In genomic region chr15:8459979-8460378, GRCm38 (mm10) we compare ENCODE assay signal across 29 mouse cellular contexts. TPM values are rescaled to one million over a fixed set of nuclear protein-coding genes. Genes with fewer than 3 reads are reported as not detected.
"Had no signal": no experiment of that assay in that cellular context is flagged by ENCODE, and none has a peak within 500 bp of the region (broad histone marks: within the 10 kb centered on the region; RNA-seq: fewer than 3 reads in every experiment).

No protein-coding gene starts in this region.

- ATAC-seq: hindbrain, embryonic 16.5 days; inflammation-experienced regulatory T-cells, adult 6 months; intestine, embryonic 15.5 days; intestine, postnatal 0 days; liver, embryonic 12.5 days had no signal

- DNase-seq: gastrocnemius, postnatal 14 days; gastrocnemius, postnatal 36 days; heart, adult 18-20 months; heart, postnatal 10 days; heart, postnatal 4 days; kidney, adult 2 months; kidney, adult 9 months; kidney, postnatal 14 days; kidney, postnatal 36 days; layer of hippocampus, adult 9-11 months; layer of hippocampus, postnatal 36 days; left cerebral cortex, postnatal 4 days had no signal

RNA-seq across cellular contexts. Expression of gene Gm2310, which starts 59.8 kb away (rescaled TPM):
- total RNA-seq: gastrocnemius, adult 18-20 months; gastrocnemius, adult 8-10 months; gastrocnemius, postnatal 14 days; gastrocnemius, postnatal 36 days; heart, adult 18-20 months; heart, adult 8-10 months; heart, postnatal 10 days; heart, postnatal 25 days; heart, postnatal 4 days; layer of hippocampus, adult 18-20 months; layer of hippocampus, adult 8-10 months; layer of hippocampus, postnatal 14 days; layer of hippocampus, postnatal 36 days; left cerebral cortex, adult 18-20 months; left cerebral cortex, adult 8-10 months; left cerebral cortex, postnatal 10 days; left cerebral cortex, postnatal 25 days; left cerebral cortex, postnatal 4 days; liver, adult 2 months had no signal
